Mouse (Mus musculus) lung, embryonic 16.5 days (tissue): ENCODE measurements around the gene Sdhb. TPM values are rescaled to one million over a fixed set of nuclear protein-coding genes. Genes with fewer than 3 reads are reported as not detected.

Experiments used
- ATAC-seq: fragments of 200-750 bp; cut with Nextera tagmentation; 2 replicates; pipeline ENCODE4 v1.8.0; 2017; ENCODE audit warnings: low read depth, mild to moderate bottlenecking, moderate library complexity
- H3K27ac ChIP-seq: fragments of 300-500 bp; sonication (generic); 2 replicates; pipeline ENCODE4 v1.5.1; 2014; ENCODE audit warnings: mild to moderate bottlenecking, control low read depth, low read length
- H3K27me3 ChIP-seq: fragments of 300-500 bp; sonication (generic); 2 replicates; pipeline ENCODE4 v1.6.1; 2014; ENCODE audit warnings: low read depth, low read length, mixed read lengths; ENCODE audit not compliant: control insufficient read depth, insufficient read depth
- H3K36me3 ChIP-seq: fragments of 300-500 bp; sonication (generic); 2 replicates; pipeline ENCODE4 v1.6.1; 2014; ENCODE audit warnings: low read length; ENCODE audit not compliant: control insufficient read depth, insufficient read depth
- H3K4me1 ChIP-seq: fragments of 300-500 bp; sonication (generic); replicated peaks from 2 replicates; pipeline ENCODE4 v1.6.1; 2014; ENCODE audit warnings: low read length, mixed read lengths; ENCODE audit not compliant: control insufficient read depth, insufficient read depth
- H3K4me2 ChIP-seq: fragments of 300-500 bp; sonication (generic); 2 replicates; pipeline ENCODE4 v1.6.1; 2014; ENCODE audit warnings: low read depth, low read length, control low read depth
- H3K4me3 ChIP-seq: fragments of 300-500 bp; sonication (generic); 2 replicates; pipeline ENCODE4 v1.5.1; 2014; ENCODE audit warnings: mild to moderate bottlenecking, low read length, control low read depth
- H3K9ac ChIP-seq: fragments of 300-500 bp; sonication (generic); 2 replicates; pipeline ENCODE4 v1.6.1; 2014; ENCODE audit warnings: low read length, control low read depth
- H3K9me3 ChIP-seq: fragments of 300-500 bp; sonication (generic); 2 replicates; pipeline ENCODE4 v1.6.1; 2016; ENCODE audit warnings: low read length; ENCODE audit not compliant: control insufficient read depth
- WGBS: fragments of 180-500 bp; shearing (Covaris S2); extraction: QIAGEN DNeasy Blood & Tissue Kit; methylation state at CpG from one replicate; pipeline ENCODE4 v1.1.7; 2014; 5-methylcytosine and 5-hydroxymethylcytosine counted together
- polyA plus RNA-seq: library from polyadenylated mRNA; unstranded; fragments of >200 nt; fragmentation: Nextera tagmentation; extraction: Ambion mirVana; gene quantifications from 2 replicates; pipeline ENCODE4 v1.2.1, GENCODE M21; 2015

The Sdhb gene
- polyA plus RNA-seq, 1 experiment from 2014 or later = 347 TPM

GRCm38 (mm10) chr4:140993846-140994245 lies 32.8 kb downstream of the Sdhb start:
- H3K9me3 ChIP-seq = no peaks in the 10 kb centered on the region
- H3K4me3 ChIP-seq = no peak overlapping the region
- H3K36me3 ChIP-seq = peaks cover 25% of the 10 kb centered on the region
- H3K27me3 ChIP-seq = no peaks in the 10 kb centered on the region
- H3K4me2 ChIP-seq = no peak overlapping the region
- H3K27ac ChIP-seq = no peak overlapping the region
- WGBS = 73% methylated on average over 8 of the region's 8 CpGs
- no peak for ATAC-seq
- no peak overlapping the region for H3K9ac ChIP-seq
- no peaks in the 10 kb centered on the region for H3K4me1 ChIP-seq

GRCm38 (mm10) chr4:140995811-140996210 lies 34.8 kb downstream of the Sdhb start:
- no peaks in the 10 kb centered on the region for H3K27me3 ChIP-seq
- WGBS = 92% methylated on average over 8 of the region's 8 CpGs
- no peak overlapping the region for H3K4me3 ChIP-seq
- no peak for ATAC-seq
- H3K9ac ChIP-seq = no peak overlapping the region
- H3K4me1 ChIP-seq = no peaks in the 10 kb centered on the region
- H3K4me2 ChIP-seq = no peak overlapping the region
- H3K27ac ChIP-seq = no peak overlapping the region
- H3K36me3 ChIP-seq = peaks cover 29% of the 10 kb centered on the region
- no peaks in the 10 kb centered on the region for H3K9me3 ChIP-seq

GRCm38 (mm10) chr4:140996812-140997211 lies 35.8 kb downstream of the Sdhb start:
- ATAC-seq = no peak
- no peak overlapping the region for H3K27ac ChIP-seq
- H3K4me1 ChIP-seq = no peaks in the 10 kb centered on the region
- H3K36me3 ChIP-seq = peaks cover 29% of the 10 kb centered on the region
- no peak overlapping the region for H3K9ac ChIP-seq
- no peak overlapping the region for H3K4me3 ChIP-seq
- no peak overlapping the region for H3K4me2 ChIP-seq
- no peaks in the 10 kb centered on the region for H3K9me3 ChIP-seq
- H3K27me3 ChIP-seq = no peaks in the 10 kb centered on the region
- WGBS = 90% methylated on average over 9 of the region's 9 CpGs

GRCm38 (mm10) chr4:141005983-141006382 lies 45.0 kb downstream of the Sdhb start:
- ATAC-seq = no peak
- Histone ChIP-seq H3K4me2 (no peak overlapping the region), H3K27ac (no peak overlapping the region), H3K4me3 (no peak overlapping the region), H3K4me1 (no peaks in the 10 kb centered on the region), H3K27me3 (no peaks in the 10 kb centered on the region), H3K36me3 (peaks cover 28% of the 10 kb centered on the region), H3K9me3 (no peaks in the 10 kb centered on the region), H3K9ac (no peak overlapping the region)
- WGBS = 78% methylated on average over 13 of the region's 13 CpGs

GRCm38 (mm10) chr4:141008028-141008427 lies 47.0 kb downstream of the Sdhb start:
- Histone ChIP-seq H3K27ac (no peak overlapping the region), H3K36me3 (peaks cover 28% of the 10 kb centered on the region), H3K4me1 (peaks cover 12% of the 10 kb centered on the region), H3K27me3 (no peaks in the 10 kb centered on the region), H3K4me2 (no peak overlapping the region), H3K9me3 (no peaks in the 10 kb centered on the region), H3K4me3 (no peak overlapping the region), H3K9ac (no peak overlapping the region)
- ATAC-seq = no peak
- WGBS = 75% methylated on average over 8 of the region's 8 CpGs

- peak within 1 kb of the TSS; percentile 63 for H3K4me2 ChIP-seq
- peaks cover 29% of the 10 kb centered on the region for H3K36me3 ChIP-seq
- no peak for ATAC-seq
These were observed 49.1 kb downstream of the Sdhb start, which contains the start of gene Mfap2 for GRCm38 (mm10) chr4:141010118-141010517. Gene Mfap2, plus strand, starts transcription at chr4:141010418.

GRCm38 (mm10) chr4:141010526-141010925 lies 49.5 kb downstream of the Sdhb start:
- Histone ChIP-seq H3K4me1 (peaks cover 12% of the 10 kb centered on the region), H3K27me3 (no peaks in the 10 kb centered on the region), H3K36me3 (peaks cover 30% of the 10 kb centered on the region), H3K4me2 (peak overlapping the region; percentile 63), H3K4me3 (peak overlapping the region; percentile 77), H3K9ac (peak overlapping the region; percentile 87), H3K27ac (peak overlapping the region; percentile 94), H3K9me3 (no peaks in the 10 kb centered on the region)
- under 1% methylated on average over 26 of the region's 26 CpGs for WGBS
- ATAC-seq = peak; percentile 81

More at GRCm38 (mm10) chr4:141010118-141010517, 49.1 kb downstream of the Sdhb start, which contains the start of gene Mfap2:
- Histone ChIP-seq H3K9me3 (no peaks in the 10 kb centered on the region), H3K27ac (peak within 1 kb of the TSS; percentile 94), H3K27me3 (no peaks in the 10 kb centered on the region), H3K9ac (peak within 1 kb of the TSS; percentile 87), H3K4me3 (peak within 1 kb of the TSS; percentile 77), H3K4me1 (peaks cover 12% of the 10 kb centered on the region)
- 10% methylated on average over 7 of the region's 7 CpGs for WGBS

GRCm38 (mm10) chr4:141010941-141011429 lies 50.0 kb downstream of the Sdhb start:
- peak overlapping the region; percentile 94 for H3K27ac ChIP-seq
- no peaks in the 10 kb centered on the region for H3K27me3 ChIP-seq
- peaks cover 30% of the 10 kb centered on the region for H3K36me3 ChIP-seq
- peak overlapping the region; percentile 87 for H3K9ac ChIP-seq
- peak overlapping the region; percentile 77 for H3K4me3 ChIP-seq
- H3K9me3 ChIP-seq = no peaks in the 10 kb centered on the region
- 3% methylated on average over 16 of the region's 17 CpGs for whole genome bisulfite sequencing
- peaks cover 12% of the 10 kb centered on the region for H3K4me1 ChIP-seq
- peak overlapping the region; percentile 63 for H3K4me2 ChIP-seq
- ATAC-seq = peak; percentile 69

- Histone ChIP-seq H3K4me3 (peak overlapping the region; percentile 77), H3K9ac (peak overlapping the region; percentile 87), H3K27ac (peak overlapping the region; percentile 94), H3K36me3 (peaks cover 27% of the 10 kb centered on the region), H3K4me1 (peaks cover 12% of the 10 kb centered on the region), H3K27me3 (no peaks in the 10 kb centered on the region), H3K9me3 (no peaks in the 10 kb centered on the region), H3K4me2 (peak overlapping the region; percentile 63)
- WGBS = 39% methylated on average over 14 of the region's 14 CpGs
- ATAC-seq = no peak
These were observed 50.7 kb downstream of the Sdhb start for GRCm38 (mm10) chr4:141011556-141012328.
